Mouse (Mus musculus) heart, adult 2 months (tissue): Measurements from ENCODE around the gene Gart. TPM values are rescaled to one million over a fixed set of nuclear protein-coding genes. Genes with fewer than 3 reads are reported as not detected.

Experiments used
- DNase-seq, 2 experiments: peaks; one replicate each; pipeline ENCODE4 v3.0.0; 2021
- H3K27ac ChIP-seq: fragments of 200-600 bp; 2 replicates; pipeline ENCODE4 v1.8.1; 2022
- H3K27me3 ChIP-seq: fragments of 200-500 bp; 2 replicates; pipeline ENCODE4 v1.6.1; 2012; ENCODE audit warnings: mild to moderate bottlenecking, low read length, inconsistent platforms, mixed read lengths; ENCODE audit not compliant: control insufficient read depth, insufficient read depth
- H3K36me3 ChIP-seq: fragments of 200-500 bp; 2 replicates; pipeline ENCODE4 v1.6.1; 2012; ENCODE audit warnings: low read length, inconsistent platforms; ENCODE audit not compliant: control insufficient read depth, insufficient read depth
- H3K4me1 ChIP-seq: fragments of 200-500 bp; 2 replicates; pipeline ENCODE4 v1.6.1; 2011; ENCODE audit warnings: low read length; ENCODE audit not compliant: control insufficient read depth, insufficient read depth
- H3K4me3 ChIP-seq: fragments of 200-600 bp; 2 replicates; pipeline ENCODE4 v1.8.1; 2022
- H3K79me2 ChIP-seq: fragments of 200-500 bp; replicated peaks from 2 replicates; pipeline ENCODE4 v1.6.1; 2012; ENCODE audit warnings: mild to moderate bottlenecking, inconsistent platforms, low read length, moderate library complexity, mixed read lengths; ENCODE audit not compliant: control insufficient read depth, insufficient read depth
- H3K9ac ChIP-seq: fragments of 200-500 bp; 2 replicates; pipeline ENCODE4 v1.6.1; 2012; ENCODE audit warnings: low read depth, mild to moderate bottlenecking, control low read depth, inconsistent platforms, low read length, mixed read lengths
- CTCF ChIP-seq: fragments of 200-600 bp; IDR thresholded peaks from 2 replicates; pipeline ENCODE4 v1.8.1; 2022; ENCODE audit warnings: antibody characterized with exemption, mild to moderate bottlenecking, moderate library complexity
- EP300 ChIP-seq: fragments of 200-500 bp; IDR thresholded peaks from 2 replicates; pipeline ENCODE4 v1.6.1; 2011; ENCODE audit warnings: low read depth, low read length, control low read depth; ENCODE audit not compliant: insufficient read depth
- POLR2A ChIP-seq: fragments of 200-500 bp; IDR thresholded peaks from 2 replicates; pipeline ENCODE4 v1.6.1; 2011; ENCODE audit warnings: mild to moderate bottlenecking, low read depth, low read length, control low read depth; ENCODE audit not compliant: insufficient read depth
- WGBS: fragments of 180-500 bp; shearing (Covaris S2); methylation state at CpG from one replicate; pipeline ENCODE4 v1.1.7; 2018; 5-methylcytosine and 5-hydroxymethylcytosine counted together
- intact Hi-C: fragments of 180-260 bp; cut with DNase I; formaldehyde crosslinking; loops from one replicate; pipeline ENCODE4 v1.15.1; 2025
- polyA plus RNA-seq: library from polyadenylated mRNA; depleted of rRNA; stranded (reverse); fragments of >200 nt; gene quantifications from 2 replicates; pipeline ENCODE4 v1.2.3, GENCODE M21; 2012
- total RNA-seq, 2 experiments: library from RNA; stranded (reverse); gene quantifications; 2 replicates each; pipeline ENCODE4 v1.2.3; 2021

The Gart gene
- total and polyA plus RNA-seq, 3 experiments = 25.0 to 66.2 (median 62.7) TPM

DNA sequence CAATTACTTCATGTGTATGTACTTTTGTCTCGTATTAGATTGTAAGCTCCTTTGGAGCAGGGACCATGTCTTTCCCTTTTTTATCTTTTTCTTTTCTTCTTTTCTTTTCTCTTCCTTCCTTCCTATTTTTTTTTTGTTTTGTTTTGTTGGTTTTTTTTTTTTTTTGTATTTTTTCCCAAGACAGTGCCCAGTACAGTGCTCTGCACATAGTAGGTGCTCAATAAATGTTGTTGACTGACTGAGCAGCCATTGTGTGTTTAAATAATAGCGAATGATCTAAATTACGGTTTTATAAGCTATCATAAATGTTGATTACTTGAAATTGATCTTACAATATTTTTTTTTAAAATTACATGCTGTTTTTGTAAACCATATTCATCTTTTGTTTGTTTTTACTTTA lies 17.0 kb upstream of the Gart start:
- H3K9ac ChIP-seq = no peak overlapping the region
- intact Hi-C loops = loop anchor here (2.0 kb wide), 1 partner anchor 17 kb away; the partner anchor contains the start of genes Gart and Son
- H3K27me3 ChIP-seq = no peaks in the 10 kb centered on the region
- 89% methylated on average over 3 of the region's 3 CpGs for WGBS
- no peak overlapping the region for H3K27ac ChIP-seq
- H3K4me3 ChIP-seq = no peak overlapping the region
- H3K4me1 ChIP-seq = peaks cover 8% of the 10 kb centered on the region
- TF ChIP-seq EP300 = no peak
- no peak for TF ChIP-seq CTCF
- no peak for TF ChIP-seq POLR2A
- no peak for DNase-seq
- peaks cover 1% of the 10 kb centered on the region; the same call in 1 of the 2 replicates for H3K79me2 ChIP-seq
- peaks cover 72% of the 10 kb centered on the region for H3K36me3 ChIP-seq

DNA sequence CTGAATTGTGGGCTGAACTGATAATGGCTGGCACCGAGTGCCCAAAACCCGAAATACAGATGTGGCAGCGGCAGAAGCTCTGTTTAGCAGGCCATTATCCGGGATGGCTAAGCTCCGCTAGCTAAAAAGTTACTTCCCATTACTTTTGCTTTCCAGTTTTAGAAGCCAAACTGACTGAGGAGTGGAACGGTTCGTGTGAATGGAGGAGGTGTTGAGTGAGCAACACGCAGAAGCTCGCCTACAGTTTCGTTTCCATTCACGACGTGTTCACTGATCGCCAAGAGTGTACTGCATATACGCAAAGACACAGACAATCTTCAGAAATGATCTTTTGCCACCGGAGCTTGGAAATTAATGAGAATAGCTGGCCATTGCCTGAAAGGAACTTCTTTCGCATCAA lies 15.6 kb upstream of the Gart start:
- Histone ChIP-seq H3K4me3 (no peak overlapping the region), H3K36me3 (peaks cover 76% of the 10 kb centered on the region), H3K9ac (no peak overlapping the region), H3K4me1 (peaks cover 11% of the 10 kb centered on the region), H3K27ac (no peak overlapping the region), H3K27me3 (no peaks in the 10 kb centered on the region), H3K79me2 (peaks cover 6% of the 10 kb centered on the region; the same call in 1 of the 2 replicates)
- no peak for DNase-seq
- TF ChIP-seq POLR2A (no peak), EP300 (no peak), CTCF (no peak)
- intact Hi-C loops = loop anchor here (2.0 kb wide), 1 partner anchor 16 kb away; the partner anchor contains the start of genes Gart and Son
- 58% methylated on average over 16 of the region's 16 CpGs for WGBS

DNA sequence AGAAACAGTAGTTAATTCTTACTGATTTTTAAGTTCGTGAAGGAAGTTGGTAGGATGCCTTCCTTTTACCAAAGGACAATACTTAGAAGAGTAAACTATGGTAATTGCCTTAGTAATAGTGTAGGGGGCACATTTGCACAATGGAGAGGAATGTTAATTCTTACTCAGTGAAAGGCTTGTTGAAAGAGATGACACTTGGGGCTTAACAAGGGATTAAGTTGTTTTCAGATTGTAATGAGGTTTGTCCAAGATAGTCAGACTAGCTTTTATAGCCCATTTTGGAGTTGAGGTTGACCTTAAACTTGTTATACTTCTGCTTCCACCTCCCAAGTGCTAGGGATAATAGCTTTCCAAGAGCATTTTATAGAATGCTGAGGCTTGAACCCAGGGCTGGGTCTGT lies 14.6 kb upstream of the Gart start:
- Histone ChIP-seq H3K4me3 (no peak overlapping the region), H3K36me3 (peaks cover 73% of the 10 kb centered on the region), H3K27ac (no peak overlapping the region), H3K4me1 (peaks cover 11% of the 10 kb centered on the region), H3K9ac (no peak overlapping the region), H3K27me3 (no peaks in the 10 kb centered on the region), H3K79me2 (peaks cover 9% of the 10 kb centered on the region; the same call in 1 of the 2 replicates)
- no peak for TF ChIP-seq POLR2A
- no peak for TF ChIP-seq EP300
- TF ChIP-seq CTCF = no peak
- intact Hi-C loops = no loop called here
- no peak for DNase-seq
- WGBS = 52% methylated on average over 1 of the region's 1 CpGs

DNA sequence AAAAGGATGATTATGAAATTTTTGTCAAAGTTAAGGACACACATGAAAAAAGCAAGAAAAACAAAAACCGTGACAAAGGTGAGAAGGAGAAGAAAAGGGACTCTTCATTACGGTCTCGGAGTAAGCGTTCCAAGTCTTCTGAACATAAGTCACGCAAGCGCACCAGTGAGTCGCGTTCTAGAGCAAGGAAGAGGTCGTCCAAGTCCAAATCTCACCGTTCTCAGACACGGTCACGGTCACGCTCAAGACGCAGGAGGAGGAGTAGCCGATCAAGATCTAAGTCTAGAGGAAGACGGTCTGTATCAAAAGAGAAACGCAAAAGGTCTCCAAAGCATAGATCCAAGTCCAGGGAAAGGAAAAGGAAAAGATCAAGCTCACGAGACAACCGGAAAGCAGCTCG lies 13.0 kb upstream of the Gart start:
- Histone ChIP-seq H3K79me2 (peaks cover 15% of the 10 kb centered on the region), H3K36me3 (peaks cover 60% of the 10 kb centered on the region), H3K4me1 (peaks cover 11% of the 10 kb centered on the region), H3K27ac (no peak overlapping the region), H3K27me3 (no peaks in the 10 kb centered on the region), H3K4me3 (no peak overlapping the region), H3K9ac (no peak overlapping the region)
- no peak for TF ChIP-seq EP300
- no peak for TF ChIP-seq POLR2A
- TF ChIP-seq CTCF = no peak
- WGBS = 96% methylated on average over 20 of the region's 20 CpGs
- DNase-seq = no peak
- intact Hi-C loops = no loop called here

DNA sequence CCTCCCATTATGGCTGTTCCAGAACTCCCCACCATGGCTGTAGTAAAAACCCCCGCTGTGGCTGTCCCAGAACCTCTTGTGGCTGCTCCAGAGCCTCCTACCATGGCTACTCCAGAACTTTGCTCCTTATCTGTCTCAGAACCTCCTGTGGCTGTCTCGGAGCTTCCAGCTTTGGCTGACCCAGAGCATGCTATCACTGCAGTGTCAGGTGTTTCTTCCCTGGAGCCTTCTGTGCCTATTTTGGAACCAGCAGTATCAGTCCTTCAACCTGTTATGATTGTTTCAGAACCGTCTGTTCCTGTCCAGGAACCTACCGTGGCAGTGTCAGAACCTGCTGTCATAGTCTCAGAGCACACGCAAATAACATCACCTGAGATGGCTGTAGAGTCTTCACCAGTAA lies 11.7 kb upstream of the Gart start:
- H3K36me3 ChIP-seq = peaks cover 55% of the 10 kb centered on the region
- H3K4me1 ChIP-seq = peaks cover 11% of the 10 kb centered on the region
- intact Hi-C loops = no loop called here
- H3K27ac ChIP-seq = no peak overlapping the region
- H3K27me3 ChIP-seq = no peaks in the 10 kb centered on the region
- TF ChIP-seq CTCF = no peak
- TF ChIP-seq EP300 = no peak
- no peak for TF ChIP-seq POLR2A
- peaks cover 14% of the 10 kb centered on the region for H3K79me2 ChIP-seq
- H3K4me3 ChIP-seq = no peak overlapping the region
- DNase-seq = no peak
- WGBS = 59% methylated on average over 5 of the region's 5 CpGs
- no peak overlapping the region for H3K9ac ChIP-seq

DNA sequence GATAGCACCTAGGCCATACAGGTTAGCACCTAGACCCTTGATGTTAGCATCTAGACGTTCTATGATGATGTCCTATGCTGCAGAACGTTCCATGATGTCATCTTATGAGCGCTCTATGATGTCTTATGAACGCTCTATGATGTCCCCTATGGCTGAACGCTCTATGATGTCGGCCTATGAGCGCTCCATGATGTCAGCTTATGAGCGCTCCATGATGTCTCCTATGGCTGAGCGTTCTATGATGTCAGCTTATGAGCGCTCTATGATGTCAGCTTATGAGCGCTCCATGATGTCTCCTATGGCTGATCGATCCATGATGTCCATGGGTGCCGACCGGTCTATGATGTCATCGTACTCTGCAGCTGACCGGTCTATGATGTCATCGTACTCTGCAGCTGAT lies 10.5 kb upstream of the Gart start:
- Histone ChIP-seq H3K27ac (no peak overlapping the region), H3K9ac (no peak overlapping the region), H3K4me1 (peaks cover 9% of the 10 kb centered on the region), H3K27me3 (no peaks in the 10 kb centered on the region), H3K79me2 (peaks cover 16% of the 10 kb centered on the region), H3K4me3 (no peak overlapping the region), H3K36me3 (peaks cover 51% of the 10 kb centered on the region)
- intact Hi-C loops = no loop called here
- WGBS = 97% methylated on average over 17 of the region's 17 CpGs
- TF ChIP-seq CTCF = no peak
- no peak for TF ChIP-seq POLR2A
- TF ChIP-seq EP300 = no peak
- DNase-seq = no peak
